Mouse (Mus musculus) naive thymus-derived CD4-positive, alpha-beta T cell, adult 2 months (primary cell): Measurements from ENCODE around the gene Isy1.

Experiments
- DNase-seq: peaks from one replicate; pipeline ENCODE4 v3.0.0-alpha.2; 2011; ENCODE audit warnings: low read depth

The Isy1 gene

DNA sequence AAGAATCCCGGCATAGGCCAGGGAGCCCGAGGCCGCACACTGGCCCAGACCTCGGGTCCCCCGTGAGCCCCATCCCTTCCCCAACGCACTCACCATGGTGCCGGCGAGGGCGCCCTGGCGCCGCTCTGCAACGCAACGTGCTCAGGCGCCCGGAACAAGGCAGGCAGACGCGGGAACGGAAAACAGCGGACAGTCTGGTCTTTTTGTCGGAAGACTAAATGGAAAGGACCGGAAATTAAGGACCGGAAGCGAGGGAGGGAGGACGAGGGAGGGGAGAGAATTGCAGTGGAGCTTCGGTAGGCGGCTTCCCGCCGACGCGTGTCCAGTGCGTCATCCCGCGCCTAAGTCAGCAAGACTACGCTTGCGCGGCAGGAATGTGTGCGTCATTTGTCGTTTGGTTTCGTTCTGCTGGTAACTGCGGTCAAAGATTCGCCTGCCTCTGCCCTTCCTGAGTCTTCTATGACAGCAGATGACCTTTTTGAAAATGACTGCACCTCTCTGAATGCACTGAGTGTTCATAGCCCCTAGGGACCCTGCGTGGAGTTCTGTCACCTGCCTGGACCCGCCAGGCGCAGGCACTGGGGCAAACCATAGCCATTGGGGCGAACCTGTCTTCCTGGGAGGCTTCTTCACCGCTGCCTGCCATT, at the start of gene Isy1:
Gene Isy1 (minus strand): TSS at position 248 of the 647 bp plus-strand sequence.
- peak; percentile 99 for DNase-seq

GRCm38 (mm10) chr6:87887594-87888233, 49.1 kb upstream of the Isy1 start, which contains the start of gene Copg1:
Gene Copg1 (plus strand): TSS chr6:87887814.
- DNase-seq = peak; percentile 100

- DNase-seq = no peak
These were observed 48.1 kb upstream of the Isy1 start for GRCm38 (mm10) chr6:87886721-87887120.

DNA sequence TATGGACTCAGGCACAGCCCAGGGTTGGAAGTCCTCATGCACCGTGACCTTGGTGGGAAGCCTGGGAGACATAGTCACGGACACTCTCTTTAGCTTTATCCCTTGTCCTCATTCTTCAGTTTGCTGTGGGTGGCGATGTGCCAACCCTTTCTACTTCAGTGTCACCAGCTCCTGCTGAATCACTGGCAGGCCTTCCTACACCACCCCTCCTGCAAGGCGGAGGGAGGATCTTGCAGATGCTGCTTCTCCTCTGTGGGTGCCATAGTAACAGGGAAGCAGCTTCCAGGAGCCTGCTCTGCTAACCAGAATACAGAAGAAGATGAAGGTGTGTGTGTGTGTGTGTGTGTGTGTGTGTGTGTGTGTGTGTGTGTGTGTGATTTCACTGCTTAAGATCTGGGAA, 44.2 kb upstream of the Isy1 start:
- no peak for DNase-seq

GRCm38 (mm10) chr6:87882221-87882620, 43.6 kb upstream of the Isy1 start:
- no peak for DNase-seq

DNA sequence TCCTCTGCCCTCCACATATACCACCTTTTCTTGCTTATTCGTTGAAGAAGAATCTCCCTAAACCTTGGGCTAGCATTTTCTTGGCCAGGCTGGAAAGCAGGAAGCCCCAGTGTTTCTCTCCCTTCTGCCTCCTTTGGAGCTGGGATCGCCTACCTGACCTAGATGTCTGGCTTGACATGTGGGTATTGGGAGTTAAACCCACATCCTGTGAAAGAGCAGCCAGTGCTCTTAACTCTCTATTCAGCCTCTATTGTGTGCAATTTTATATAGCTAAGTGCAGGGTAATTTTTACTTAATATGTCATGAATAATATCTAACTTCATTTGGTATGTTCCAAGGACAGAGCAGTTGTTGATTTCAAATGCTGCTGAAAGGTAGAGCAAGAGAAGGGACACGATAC, 41.0 kb upstream of the Isy1 start:
- DNase-seq = no peak

DNA sequence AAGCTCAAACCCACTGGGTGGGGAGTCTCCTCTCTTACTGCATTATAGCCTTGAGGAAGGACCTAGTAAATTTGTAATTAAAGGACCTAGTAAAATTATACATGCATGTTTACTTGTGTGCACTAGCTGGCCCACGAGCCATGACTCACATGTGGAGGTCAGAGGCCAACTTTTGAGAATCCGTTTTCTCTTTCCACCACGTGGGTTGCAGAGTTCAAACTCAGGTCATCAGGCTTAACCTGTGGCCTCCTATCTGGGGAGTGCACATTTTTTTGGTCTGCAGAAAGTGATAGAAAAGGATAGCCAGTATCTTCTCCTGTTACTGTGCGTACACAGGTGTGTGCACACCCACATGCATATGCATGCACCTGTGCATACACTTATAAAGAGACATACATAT, 40.4 kb upstream of the Isy1 start:
- DNase-seq = no peak

DNA sequence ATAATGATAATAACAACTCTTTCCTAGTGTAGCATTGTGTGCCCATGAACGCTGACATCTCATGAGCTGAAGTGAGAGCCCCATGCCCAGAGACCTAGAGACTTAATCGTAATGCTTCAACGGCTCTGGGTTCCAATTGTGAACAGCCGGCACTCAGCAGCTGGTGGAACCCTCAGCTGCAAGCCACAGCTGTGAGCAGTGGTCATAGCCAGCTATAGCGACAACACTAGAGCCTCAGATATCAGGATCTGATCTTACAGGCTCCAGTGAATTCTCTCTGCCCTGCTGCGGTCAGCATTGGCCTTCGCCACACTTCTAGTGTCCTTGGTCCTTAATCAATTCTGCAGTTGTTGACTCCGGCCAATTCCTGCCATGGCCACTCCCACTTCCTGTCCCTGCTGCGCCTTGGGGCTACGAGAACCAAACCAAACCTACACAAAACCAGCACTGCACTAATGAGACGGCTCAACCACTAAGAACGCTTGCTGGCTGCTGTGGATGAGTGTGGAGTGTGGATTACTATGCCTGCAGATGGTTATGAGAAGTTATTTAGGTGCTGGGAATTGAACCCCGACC, 37.6 kb upstream of the Isy1 start:
- no peak for DNase-seq

DNA sequence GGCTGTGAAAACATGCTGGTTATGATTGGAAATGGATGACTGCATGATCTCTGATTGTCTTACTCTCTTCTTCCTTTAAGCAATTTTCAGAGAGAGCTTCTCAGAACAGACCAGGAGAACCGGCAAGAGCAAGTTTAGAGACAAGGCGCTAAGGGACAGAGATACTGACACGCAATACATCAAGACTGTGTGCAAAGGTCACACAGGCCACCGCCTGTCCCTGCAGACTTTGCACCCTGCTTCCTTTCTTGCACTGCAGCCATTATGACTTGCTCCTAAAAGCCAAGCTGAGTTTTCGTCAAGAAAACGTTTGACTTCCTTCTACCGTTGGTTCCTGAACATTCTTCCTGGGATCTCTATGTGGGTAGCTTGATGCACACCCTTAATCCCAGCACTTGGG, 37.0 kb upstream of the Isy1 start:
- no peak for DNase-seq

DNA sequence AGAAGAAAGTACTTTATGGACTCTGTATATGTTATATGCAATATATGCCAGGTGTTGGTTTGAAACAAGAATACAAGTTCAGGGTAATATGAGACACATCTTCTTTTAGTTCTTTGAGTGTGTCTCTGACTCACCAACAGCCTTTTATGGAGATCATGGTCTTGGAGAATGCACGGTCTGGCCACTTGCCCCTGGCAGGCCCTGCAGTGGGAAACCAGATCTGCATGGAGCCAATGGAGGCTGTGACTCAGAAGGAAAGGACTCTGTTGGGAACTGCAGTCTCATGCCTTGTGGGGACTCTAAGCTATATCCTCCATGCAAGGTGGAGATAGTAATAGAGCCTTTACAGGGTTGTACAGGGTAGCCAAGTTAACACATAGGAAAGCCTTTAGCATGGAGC, 36.5 kb upstream of the Isy1 start:
- DNase-seq = no peak

DNA sequence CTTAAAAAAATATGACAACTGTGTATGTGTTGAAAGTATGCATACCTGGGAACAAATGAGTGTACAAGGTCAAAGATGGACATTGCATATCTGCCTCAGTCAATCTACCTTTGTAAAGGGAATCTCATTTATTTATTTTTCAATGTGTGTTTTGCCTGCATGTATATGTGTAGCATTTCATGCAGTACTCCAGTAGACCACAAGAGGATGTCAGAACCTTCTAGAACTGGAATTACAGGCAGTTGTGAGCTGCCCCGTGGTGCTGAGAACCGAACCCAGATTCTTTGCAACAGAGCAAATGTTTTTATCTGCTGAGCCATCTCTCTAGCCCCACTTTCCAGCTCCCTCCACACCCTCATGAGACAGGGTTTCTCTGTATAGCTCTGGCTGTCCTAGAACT, 35.4 kb upstream of the Isy1 start:
- no peak for DNase-seq

DNA sequence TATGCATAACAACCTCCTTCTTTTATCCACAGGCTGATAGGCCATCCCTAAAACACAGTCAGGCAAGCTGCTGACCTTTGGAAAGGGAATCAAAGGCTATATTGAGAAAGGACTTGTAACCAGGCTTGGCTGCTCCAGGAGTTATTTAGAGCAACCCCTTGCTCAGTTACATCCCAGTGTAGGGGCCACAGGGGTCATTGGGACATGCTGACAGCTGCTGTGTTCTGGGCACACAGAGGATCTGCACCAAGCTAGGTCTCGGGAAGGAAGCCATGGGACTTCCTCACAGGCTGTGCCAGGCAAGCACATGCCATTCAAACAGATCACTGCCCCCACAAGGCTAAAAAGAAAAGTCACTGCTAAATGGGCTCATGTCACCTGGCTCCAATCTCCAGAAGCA, 34.5 kb upstream of the Isy1 start:
- DNase-seq = no peak

GRCm38 (mm10) chr6:87871240-87871639, 32.6 kb upstream of the Isy1 start:
- no peak for DNase-seq

DNA sequence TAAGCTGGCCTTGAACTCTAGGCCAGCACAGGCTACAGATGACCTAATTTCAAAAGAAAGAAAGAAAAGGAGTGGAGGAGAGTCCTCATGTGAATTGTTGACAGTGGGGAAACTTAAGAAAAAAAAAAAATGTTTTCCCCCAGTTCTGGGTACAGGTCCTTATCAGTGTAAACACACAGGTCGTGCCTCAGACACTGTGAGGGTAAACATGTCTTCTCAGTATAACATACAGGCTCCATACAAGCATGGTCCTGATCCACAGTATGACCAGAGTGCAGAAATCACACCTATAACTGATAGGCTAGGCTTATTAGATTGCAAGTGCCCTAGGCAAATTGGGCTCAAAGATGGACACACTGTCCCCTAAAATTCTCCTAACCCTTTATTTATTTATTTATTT, 31.8 kb upstream of the Isy1 start:
- no peak for DNase-seq

DNA sequence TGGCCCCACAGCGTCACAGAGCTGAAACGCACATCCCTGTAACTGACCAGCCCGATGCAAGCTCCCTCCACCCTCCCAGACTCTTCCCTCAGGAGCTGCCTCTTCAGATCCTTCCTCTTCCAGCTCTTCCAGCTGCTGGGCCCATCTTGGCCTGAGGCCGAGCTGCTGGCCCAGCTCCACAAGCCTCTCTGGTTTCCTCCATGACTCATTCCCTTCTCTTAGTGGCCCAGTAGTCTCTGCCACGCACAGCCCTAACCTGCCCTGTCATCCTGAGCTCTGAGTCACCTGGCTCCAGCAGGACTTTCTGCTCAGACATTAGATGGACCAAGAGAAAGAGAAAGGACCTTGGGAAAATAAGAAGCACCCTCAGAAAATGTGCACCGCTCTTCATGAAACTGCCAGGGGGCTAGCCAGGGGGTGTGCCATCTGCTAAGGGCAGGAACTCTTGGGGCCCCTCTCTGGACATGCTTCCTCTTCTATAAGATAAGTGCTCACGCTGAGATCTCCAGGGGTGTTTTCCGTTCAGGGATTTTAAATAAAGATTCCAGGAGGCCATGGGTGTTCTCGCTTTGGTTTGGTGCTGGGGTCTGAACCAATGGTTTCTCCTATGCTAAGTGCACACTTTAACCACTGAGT, 30.4 kb upstream of the Isy1 start:
- no peak for DNase-seq

GRCm38 (mm10) chr6:87867256-87867655, 28.7 kb upstream of the Isy1 start:
- DNase-seq = no peak

DNA sequence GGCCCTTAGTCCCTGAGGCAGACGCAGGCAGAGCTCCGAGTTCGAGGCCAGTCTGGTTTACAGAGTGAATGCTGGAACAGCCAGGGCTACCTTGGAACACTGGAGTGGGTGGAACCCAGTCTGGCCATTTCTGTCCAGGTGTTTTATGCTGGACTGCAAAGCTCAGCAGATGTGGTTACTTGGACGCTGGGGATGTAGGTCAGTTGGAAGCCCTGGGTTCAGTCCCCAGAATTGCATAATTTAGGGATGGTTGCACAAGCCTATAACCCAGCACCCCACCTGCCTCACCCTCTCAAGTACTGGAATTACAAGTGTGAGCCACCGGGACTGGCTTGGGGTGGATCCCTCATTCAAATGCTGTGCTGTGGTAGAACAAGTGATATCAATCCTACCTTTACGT, 27.6 kb upstream of the Isy1 start:
- no peak for DNase-seq

- no peak for DNase-seq
These were observed 18.5 kb upstream of the Isy1 start for GRCm38 (mm10) chr6:87857071-87857470.

DNA sequence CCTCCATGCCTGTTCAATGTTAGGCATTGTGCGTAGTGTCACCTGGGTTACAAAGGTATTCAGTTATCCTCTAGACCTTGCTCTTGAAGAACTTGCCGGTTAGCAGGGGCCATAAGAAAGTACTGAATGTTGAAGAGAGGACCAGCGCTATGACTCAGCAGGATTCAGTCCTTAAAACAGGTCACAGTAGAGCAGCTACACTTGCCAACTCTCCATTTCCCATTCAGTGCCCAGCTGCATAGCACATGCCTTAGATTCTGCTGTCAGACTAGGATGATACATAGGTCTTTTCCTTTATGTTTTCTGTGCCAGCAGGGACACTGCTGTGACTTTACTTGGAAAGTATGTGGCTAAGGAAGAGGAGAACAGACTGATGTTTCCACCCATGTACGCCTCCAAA, 14.8 kb upstream of the Isy1 start:
- DNase-seq = no peak

GRCm38 (mm10) chr6:87851871-87852270, 13.3 kb upstream of the Isy1 start:
- DNase-seq = peak; percentile 20

DNA sequence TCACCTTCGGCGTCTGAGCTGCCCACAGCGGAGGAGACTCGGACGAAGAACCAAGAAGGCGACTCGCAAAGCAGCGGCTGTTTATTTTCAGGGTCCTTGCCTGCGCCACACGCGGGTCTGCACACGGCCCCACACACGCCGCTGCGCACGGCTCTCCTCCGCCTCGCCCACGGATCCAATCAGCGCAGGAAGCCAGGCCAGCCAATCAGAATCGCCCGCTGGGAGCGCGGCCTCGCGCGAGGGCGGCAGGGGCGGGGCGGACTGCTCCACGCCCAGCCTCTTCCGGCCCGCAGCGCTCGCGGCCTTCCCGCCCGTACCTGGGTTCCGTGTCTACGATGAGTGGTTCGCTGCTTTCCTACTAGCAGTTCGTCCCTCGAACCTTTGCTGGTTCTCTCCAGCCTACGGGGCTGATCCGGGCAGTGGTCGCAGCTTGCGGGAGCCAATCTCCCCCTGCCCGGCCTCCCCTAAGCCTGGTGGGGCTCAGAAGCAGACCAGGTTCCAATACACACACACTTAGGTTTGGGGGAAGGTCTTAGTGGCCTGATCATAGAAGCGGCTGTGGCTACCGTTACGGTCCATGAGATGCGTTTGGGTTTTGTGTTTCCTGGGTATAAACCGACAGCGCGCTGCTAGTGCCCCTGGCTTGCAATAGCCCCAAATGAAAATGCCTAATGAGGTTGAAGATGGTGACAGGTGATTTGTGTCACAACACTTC, 12.5 kb upstream of the Isy1 start, which contains the start of gene Cnbp:
Gene Cnbp (minus strand): TSS at position 207 of the 715 bp plus-strand sequence.
- DNase-seq = peak; percentile 99

- no peak for DNase-seq
These were observed 11.7 kb upstream of the Isy1 start for GRCm38 (mm10) chr6:87850155-87850899.
